Mouse (Mus musculus) forebrain, postnatal 0 days (tissue): Measurements from ENCODE around the gene Ptprk. TPM values are rescaled to one million over a fixed set of nuclear protein-coding genes. Genes with fewer than 3 reads are reported as not detected.

ENCODE experiments used
- ATAC-seq: fragments of 200-750 bp; cut with Nextera tagmentation; 2 replicates; pipeline ENCODE4 v1.8.0; 2017; ENCODE audit warnings: mild to moderate bottlenecking, moderate library complexity
- DNase-seq: peaks from one replicate; pipeline ENCODE4 v3.0.0-alpha.2; 2015
- H3K27ac ChIP-seq: fragments of 300-500 bp; sonication (generic); 2 replicates; pipeline ENCODE4 v1.5.1; 2014; ENCODE audit warnings: low read depth, mild to moderate bottlenecking, antibody characterized with exemption, low read length, moderate library complexity, mixed read lengths
- H3K27me3 ChIP-seq: fragments of 300-500 bp; sonication (generic); 2 replicates; pipeline ENCODE4 v1.6.1; 2014; ENCODE audit warnings: mild to moderate bottlenecking, low read length, mixed read lengths; ENCODE audit not compliant: insufficient read depth
- H3K36me3 ChIP-seq: fragments of 300-500 bp; sonication (generic); 2 replicates; pipeline ENCODE4 v1.6.1; 2014; ENCODE audit warnings: mild to moderate bottlenecking, moderate library complexity; ENCODE audit not compliant: insufficient read depth
- H3K4me1 ChIP-seq: fragments of 300-500 bp; sonication (generic); 2 replicates; pipeline ENCODE4 v1.6.1; 2014; ENCODE audit warnings: antibody characterized with exemption; ENCODE audit not compliant: insufficient read depth
- H3K4me2 ChIP-seq: fragments of 300-500 bp; sonication (generic); 2 replicates; pipeline ENCODE4 v1.6.1; 2014; ENCODE audit warnings: low read depth, mild to moderate bottlenecking, moderate library complexity
- H3K4me3 ChIP-seq: fragments of 300-500 bp; sonication (generic); 2 replicates; pipeline ENCODE4 v1.5.1; 2014; ENCODE audit warnings: low read depth, low read length, mixed read lengths
- H3K9ac ChIP-seq: fragments of 300-500 bp; sonication (generic); 2 replicates; pipeline ENCODE4 v1.6.1; 2014; ENCODE audit warnings: mild to moderate bottlenecking
- H3K9me3 ChIP-seq: fragments of 300-500 bp; sonication (generic); 2 replicates; pipeline ENCODE4 v1.6.1; 2016; ENCODE audit warnings: low read length
- CTCF ChIP-seq: sonication (generic); IDR thresholded peaks from 2 replicates; pipeline ENCODE4 v1.5.1; 2016; ENCODE audit warnings: antibody characterized with exemption, control low read depth, low read depth
- WGBS: fragments of 180-500 bp; shearing (Covaris S2); extraction: QIAGEN DNeasy Blood & Tissue Kit; methylation state at CpG from one replicate; pipeline ENCODE4 v1.1.7; 2014; 5-methylcytosine and 5-hydroxymethylcytosine counted together
- polyA plus RNA-seq: library from polyadenylated mRNA; unstranded; fragments of >200 nt; fragmentation: Nextera tagmentation; extraction: Ambion mirVana; gene quantifications from 2 replicates; pipeline ENCODE4 v1.2.1, GENCODE M21; 2015
- total RNA-seq: library from RNA; depleted of rRNA; stranded (reverse); fragments of >200 nt; gene quantifications from 2 replicates; pipeline ENCODE4 v1.2.3, GENCODE M21; 2014

Ptprk gene
- total and polyA plus RNA-seq, 2 experiments from 2014 or later = 27.1 to 66.8 TPM

- Histone ChIP-seq H3K36me3 (no peaks in the 10 kb centered on the region), H3K4me3 (no peak overlapping the region), H3K27me3 (no peaks in the 10 kb centered on the region), H3K4me2 (no peak overlapping the region), H3K27ac (no peak overlapping the region), H3K9ac (no peak overlapping the region), H3K4me1 (no peaks in the 10 kb centered on the region), H3K9me3 (no peaks in the 10 kb centered on the region)
- WGBS = 100% methylated on average over 1 of the region's 1 CpGs
- no peak for ATAC-seq
- DNase-seq = no peak
- no peak for TF ChIP-seq CTCF
These were observed 137.5 kb downstream of the Ptprk start for GRCm38 (mm10) chr10:28212083-28212482.

- no peak overlapping the region for H3K9ac ChIP-seq
- no peaks in the 10 kb centered on the region for H3K27me3 ChIP-seq
- no peak overlapping the region for H3K4me3 ChIP-seq
- no peak overlapping the region for H3K4me2 ChIP-seq
- H3K27ac ChIP-seq = no peak overlapping the region
- TF ChIP-seq CTCF = no peak
- WGBS = 80% methylated on average over 6 of the region's 6 CpGs
- DNase-seq = no peak
- ATAC-seq = no peak
- no peaks in the 10 kb centered on the region for H3K9me3 ChIP-seq
- no peaks in the 10 kb centered on the region for H3K36me3 ChIP-seq
- H3K4me1 ChIP-seq = no peaks in the 10 kb centered on the region
These were observed 140.5 kb downstream of the Ptprk start for GRCm38 (mm10) chr10:28215153-28215552.

GRCm38 (mm10) chr10:28223602-28224001, 149.0 kb downstream of the Ptprk start:
- ATAC-seq (no peak), DNase-seq (no peak)
- WGBS = 58% methylated on average over 6 of the region's 6 CpGs
- Histone ChIP-seq H3K4me3 (no peak overlapping the region), H3K4me1 (no peaks in the 10 kb centered on the region), H3K9me3 (no peaks in the 10 kb centered on the region), H3K9ac (no peak overlapping the region), H3K4me2 (no peak overlapping the region), H3K36me3 (no peaks in the 10 kb centered on the region), H3K27me3 (no peaks in the 10 kb centered on the region), H3K27ac (no peak overlapping the region)
- TF ChIP-seq CTCF = no peak

GRCm38 (mm10) chr10:28224376-28224775, 149.8 kb downstream of the Ptprk start:
- Histone ChIP-seq H3K9ac (no peak overlapping the region), H3K9me3 (no peaks in the 10 kb centered on the region), H3K27ac (no peak overlapping the region), H3K27me3 (no peaks in the 10 kb centered on the region), H3K4me2 (no peak overlapping the region), H3K4me1 (no peaks in the 10 kb centered on the region), H3K4me3 (no peak overlapping the region), H3K36me3 (no peaks in the 10 kb centered on the region)
- no peak for ATAC-seq
- WGBS = 44% methylated on average over 1 of the region's 1 CpGs
- TF ChIP-seq CTCF = no peak
- no peak for DNase-seq

GRCm38 (mm10) chr10:28225536-28226075, 151.0 kb downstream of the Ptprk start:
- H3K9me3 ChIP-seq = no peaks in the 10 kb centered on the region
- no peaks in the 10 kb centered on the region for H3K4me1 ChIP-seq
- no peak overlapping the region for H3K9ac ChIP-seq
- no peak overlapping the region for H3K27ac ChIP-seq
- WGBS = 43% methylated on average over 5 of the region's 5 CpGs
- no peak overlapping the region for H3K4me3 ChIP-seq
- TF ChIP-seq CTCF = no peak
- ATAC-seq (no peak), DNase-seq (no peak)
- H3K4me2 ChIP-seq = no peak overlapping the region
- no peaks in the 10 kb centered on the region for H3K27me3 ChIP-seq
- H3K36me3 ChIP-seq = no peaks in the 10 kb centered on the region

GRCm38 (mm10) chr10:28227732-28228131, 153.1 kb downstream of the Ptprk start:
- Histone ChIP-seq H3K9me3 (no peaks in the 10 kb centered on the region), H3K36me3 (no peaks in the 10 kb centered on the region), H3K4me1 (no peaks in the 10 kb centered on the region), H3K4me3 (no peak overlapping the region), H3K4me2 (no peak overlapping the region), H3K27me3 (no peaks in the 10 kb centered on the region), H3K27ac (no peak overlapping the region), H3K9ac (no peak overlapping the region)
- ATAC-seq (no peak), DNase-seq (no peak)
- 92% methylated on average over 4 of the region's 4 CpGs for WGBS
- no peak for TF ChIP-seq CTCF

- Histone ChIP-seq H3K9ac (no peak overlapping the region), H3K27ac (no peak overlapping the region), H3K36me3 (no peaks in the 10 kb centered on the region), H3K9me3 (no peaks in the 10 kb centered on the region), H3K27me3 (no peaks in the 10 kb centered on the region), H3K4me3 (no peak overlapping the region), H3K4me2 (no peak overlapping the region), H3K4me1 (no peaks in the 10 kb centered on the region)
- DNase-seq = no peak
- 90% methylated on average over 1 of the region's 1 CpGs for WGBS
- no peak for TF ChIP-seq CTCF
- no peak for ATAC-seq
These were observed 153.6 kb downstream of the Ptprk start for GRCm38 (mm10) chr10:28228208-28228607.
